Mouse (Mus musculus): ENCODE data around the gene Kcnj8. TPM values are rescaled to one million over a fixed set of nuclear protein-coding genes. Genes with fewer than 3 reads are reported as not detected.

The Kcnj8 gene
- polyA plus RNA-seq (2014; fragmentation: Nextera tagmentation; extraction: Ambion mirVana): 6.6 and 8.2 TPM in 2 replicates

DNA sequence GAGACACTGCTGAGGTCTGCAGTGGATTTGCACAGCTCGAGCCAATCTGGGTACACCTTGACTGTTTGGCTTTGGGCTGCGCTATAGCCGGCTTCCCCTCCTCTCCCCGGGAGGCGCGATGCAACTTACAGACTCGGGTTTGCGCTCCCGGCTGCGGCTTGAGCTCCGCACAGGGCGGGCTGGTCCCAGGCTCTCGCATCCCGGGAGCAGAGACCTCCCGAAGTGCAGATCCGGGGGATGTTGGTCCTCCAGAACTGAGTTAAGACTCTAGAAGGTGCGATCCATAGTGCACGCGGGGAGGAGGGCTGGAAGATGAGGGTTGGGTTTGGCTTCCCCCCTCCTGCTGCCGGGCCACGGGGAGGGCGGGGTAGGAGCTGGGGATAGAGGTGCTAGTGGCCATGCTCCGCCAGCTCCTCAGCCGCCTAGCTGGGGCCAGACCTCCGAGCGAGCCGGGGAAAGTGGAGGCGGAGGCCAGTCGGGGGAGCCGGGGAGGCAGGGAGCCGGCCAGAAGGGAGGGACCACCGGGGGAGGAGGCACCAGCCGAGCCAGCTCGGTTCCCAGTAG lies at the start of gene Kcnj8:
Gene Kcnj8 (minus strand): TSS at position 560 of the 564 bp plus-strand sequence.
- ATAC-seq (ENCODE audit: low FRiP score) (peak; percentile 94), DNase-seq (ENCODE audit: low spot score, missing footprints) (peak; percentile 97)
- peak within 1 kb of the TSS; percentile 39 for H3K4me3 ChIP-seq (ENCODE audit: low read depth, low read length)
- WGBS: 1% methylated on average over 34 of the region's 34 CpGs
- H3K4me1 ChIP-seq (ENCODE audit: control insufficient read depth, insufficient read depth, low read length): no peaks in the 10 kb centered on the region
- peak within 1 kb of the TSS; percentile 70 for H3K4me2 ChIP-seq
- no peaks in the 10 kb centered on the region for H3K9me3 ChIP-seq (ENCODE audit: control insufficient read depth, low read length)
- no peaks in the 10 kb centered on the region for H3K36me3 ChIP-seq (ENCODE audit: control insufficient read depth, insufficient read depth, low read length)
- peak within 1 kb of the TSS; percentile 35; the same call in 1 of the 2 replicates for H3K9ac ChIP-seq (ENCODE audit: low read length)
- H3K27ac ChIP-seq (ENCODE audit: low read depth, low read length): no peak within 1 kb of the TSS
- H3K27me3 ChIP-seq (ENCODE audit: control insufficient read depth, insufficient read depth, low read length): peaks cover 35% of the 10 kb centered on the region

GRCm38 (mm10) chr6:142616659-142617058 lies 45.2 kb upstream of the Kcnj8 start:
- no peak for ATAC-seq (ENCODE audit: low FRiP score)
- no peak overlapping the region for H3K9ac ChIP-seq (ENCODE audit: low read length)
- H3K27me3 ChIP-seq (ENCODE audit: control insufficient read depth, insufficient read depth, low read length): no peaks in the 10 kb centered on the region
- H3K4me2 ChIP-seq: no peak overlapping the region
- H3K27ac ChIP-seq (ENCODE audit: low read depth, low read length): no peak overlapping the region
- no peaks in the 10 kb centered on the region for H3K9me3 ChIP-seq (ENCODE audit: control insufficient read depth, low read length)
- no peak for DNase-seq (ENCODE audit: low spot score, missing footprints)
- H3K4me3 ChIP-seq (ENCODE audit: low read depth, low read length): no peak overlapping the region
- no peaks in the 10 kb centered on the region for H3K36me3 ChIP-seq (ENCODE audit: control insufficient read depth, insufficient read depth, low read length)
- WGBS: 57% methylated on average over 3 of the region's 3 CpGs
- H3K4me1 ChIP-seq (ENCODE audit: control insufficient read depth, insufficient read depth, low read length): no peaks in the 10 kb centered on the region

GRCm38 (mm10) chr6:142614324-142614723 lies 42.9 kb upstream of the Kcnj8 start:
- no peak overlapping the region for H3K9ac ChIP-seq (ENCODE audit: low read length)
- H3K9me3 ChIP-seq (ENCODE audit: control insufficient read depth, low read length): no peaks in the 10 kb centered on the region
- H3K27me3 ChIP-seq (ENCODE audit: control insufficient read depth, insufficient read depth, low read length): no peaks in the 10 kb centered on the region
- ATAC-seq (ENCODE audit: low FRiP score): no peak
- no peaks in the 10 kb centered on the region for H3K4me1 ChIP-seq (ENCODE audit: control insufficient read depth, insufficient read depth, low read length)
- H3K4me3 ChIP-seq (ENCODE audit: low read depth, low read length): no peak overlapping the region
- H3K27ac ChIP-seq (ENCODE audit: low read depth, low read length): no peak overlapping the region
- no peaks in the 10 kb centered on the region for H3K36me3 ChIP-seq (ENCODE audit: control insufficient read depth, insufficient read depth, low read length)
- DNase-seq (ENCODE audit: low spot score, missing footprints): no peak
- 87% methylated on average over 10 of the region's 10 CpGs for WGBS
- H3K4me2 ChIP-seq: no peak overlapping the region

- H3K4me3 ChIP-seq (ENCODE audit: low read depth, low read length): no peak overlapping the region
- no peaks in the 10 kb centered on the region for H3K27me3 ChIP-seq (ENCODE audit: control insufficient read depth, insufficient read depth, low read length)
- no peak for DNase-seq (ENCODE audit: low spot score, missing footprints)
- no peak overlapping the region for H3K9ac ChIP-seq (ENCODE audit: low read length)
- no peaks in the 10 kb centered on the region for H3K4me1 ChIP-seq (ENCODE audit: control insufficient read depth, insufficient read depth, low read length)
- no peak overlapping the region for H3K4me2 ChIP-seq
- no peak overlapping the region for H3K27ac ChIP-seq (ENCODE audit: low read depth, low read length)
- WGBS: 90% methylated on average over 8 of the region's 8 CpGs
- H3K36me3 ChIP-seq (ENCODE audit: control insufficient read depth, insufficient read depth, low read length): no peaks in the 10 kb centered on the region
- no peaks in the 10 kb centered on the region for H3K9me3 ChIP-seq (ENCODE audit: control insufficient read depth, low read length)
- ATAC-seq (ENCODE audit: low FRiP score): no peak
Measured at GRCm38 (mm10) chr6:142612366-142612765, 41.0 kb upstream of the Kcnj8 start.

- Histone ChIP-seq H3K9me3 (ENCODE audit: control insufficient read depth, low read length) (no peaks in the 10 kb centered on the region), H3K4me2 (no peak overlapping the region), H3K4me3 (ENCODE audit: low read depth, low read length) (no peak overlapping the region), H3K27me3 (ENCODE audit: control insufficient read depth, insufficient read depth, low read length) (no peaks in the 10 kb centered on the region), H3K9ac (ENCODE audit: low read length) (no peak overlapping the region), H3K27ac (ENCODE audit: low read depth, low read length) (no peak overlapping the region), H3K36me3 (ENCODE audit: control insufficient read depth, insufficient read depth, low read length) (no peaks in the 10 kb centered on the region), H3K4me1 (ENCODE audit: control insufficient read depth, insufficient read depth, low read length) (no peaks in the 10 kb centered on the region)
- DNase-seq (ENCODE audit: low spot score, missing footprints) (no peak), ATAC-seq (ENCODE audit: low FRiP score) (no peak)
- WGBS: 67% methylated on average over 9 of the region's 9 CpGs
Measured at GRCm38 (mm10) chr6:142609401-142610373, 38.3 kb upstream of the Kcnj8 start.

- H3K9me3 ChIP-seq (ENCODE audit: control insufficient read depth, low read length): no peaks in the 10 kb centered on the region
- DNase-seq (ENCODE audit: low spot score, missing footprints): no peak
- no peaks in the 10 kb centered on the region for H3K36me3 ChIP-seq (ENCODE audit: control insufficient read depth, insufficient read depth, low read length)
- no peaks in the 10 kb centered on the region for H3K27me3 ChIP-seq (ENCODE audit: control insufficient read depth, insufficient read depth, low read length)
- H3K4me1 ChIP-seq (ENCODE audit: control insufficient read depth, insufficient read depth, low read length): no peaks in the 10 kb centered on the region
- H3K4me3 ChIP-seq (ENCODE audit: low read depth, low read length): no peak overlapping the region
- WGBS: 72% methylated on average over 7 of the region's 7 CpGs
- H3K27ac ChIP-seq (ENCODE audit: low read depth, low read length): no peak overlapping the region
- no peak overlapping the region for H3K9ac ChIP-seq (ENCODE audit: low read length)
- no peak for ATAC-seq (ENCODE audit: low FRiP score)
- H3K4me2 ChIP-seq: no peak overlapping the region
Measured at GRCm38 (mm10) chr6:142607080-142607479, 35.7 kb upstream of the Kcnj8 start.

GRCm38 (mm10) chr6:142602772-142603171 lies 31.4 kb upstream of the Kcnj8 start:
- WGBS: 74% methylated on average over 6 of the region's 6 CpGs
- Histone ChIP-seq H3K36me3 (ENCODE audit: control insufficient read depth, insufficient read depth, low read length) (no peaks in the 10 kb centered on the region), H3K4me3 (ENCODE audit: low read depth, low read length) (no peak overlapping the region), H3K4me1 (ENCODE audit: control insufficient read depth, insufficient read depth, low read length) (no peaks in the 10 kb centered on the region), H3K27ac (ENCODE audit: low read depth, low read length) (no peak overlapping the region), H3K9ac (ENCODE audit: low read length) (no peak overlapping the region), H3K4me2 (no peak overlapping the region), H3K9me3 (ENCODE audit: control insufficient read depth, low read length) (no peaks in the 10 kb centered on the region), H3K27me3 (ENCODE audit: control insufficient read depth, insufficient read depth, low read length) (no peaks in the 10 kb centered on the region)
- DNase-seq (ENCODE audit: low spot score, missing footprints): no peak
- ATAC-seq (ENCODE audit: low FRiP score): no peak

GRCm38 (mm10) chr6:142578831-142579230 lies 7.4 kb upstream of the Kcnj8 start:
- DNase-seq (ENCODE audit: low spot score, missing footprints) (no peak), ATAC-seq (ENCODE audit: low FRiP score) (no peak)
- Histone ChIP-seq H3K4me1 (ENCODE audit: control insufficient read depth, insufficient read depth, low read length) (no peaks in the 10 kb centered on the region), H3K36me3 (ENCODE audit: control insufficient read depth, insufficient read depth, low read length) (no peaks in the 10 kb centered on the region), H3K27ac (ENCODE audit: low read depth, low read length) (no peak overlapping the region), H3K4me2 (no peak overlapping the region), H3K4me3 (ENCODE audit: low read depth, low read length) (no peak overlapping the region), H3K27me3 (ENCODE audit: control insufficient read depth, insufficient read depth, low read length) (peaks cover 2% of the 10 kb centered on the region; the same call in 1 of the 2 replicates), H3K9me3 (ENCODE audit: control insufficient read depth, low read length) (no peaks in the 10 kb centered on the region), H3K9ac (ENCODE audit: low read length) (no peak overlapping the region)
- WGBS: 78% methylated on average over 4 of the region's 4 CpGs

GRCm38 (mm10) chr6:142577801-142578200 lies 6.4 kb upstream of the Kcnj8 start:
- H3K36me3 ChIP-seq (ENCODE audit: control insufficient read depth, insufficient read depth, low read length): no peaks in the 10 kb centered on the region
- no peak overlapping the region for H3K4me2 ChIP-seq
- no peak overlapping the region for H3K27ac ChIP-seq (ENCODE audit: low read depth, low read length)
- H3K27me3 ChIP-seq (ENCODE audit: control insufficient read depth, insufficient read depth, low read length): peaks cover 4% of the 10 kb centered on the region; the same call in 1 of the 2 replicates
- ATAC-seq (ENCODE audit: low FRiP score) (no peak), DNase-seq (ENCODE audit: low spot score, missing footprints) (no peak)
- no peak overlapping the region for H3K4me3 ChIP-seq (ENCODE audit: low read depth, low read length)
- H3K9ac ChIP-seq (ENCODE audit: low read length): no peak overlapping the region
- no peaks in the 10 kb centered on the region for H3K9me3 ChIP-seq (ENCODE audit: control insufficient read depth, low read length)
- 84% methylated on average over 6 of the region's 6 CpGs for WGBS
- H3K4me1 ChIP-seq (ENCODE audit: control insufficient read depth, insufficient read depth, low read length): no peaks in the 10 kb centered on the region

Measured in midbrain, embryonic 11.5 days (tissue).